Mouse (Mus musculus): ENCODE measurements around the gene Cyp2f2.

Cyp2f2 gene

DNA sequence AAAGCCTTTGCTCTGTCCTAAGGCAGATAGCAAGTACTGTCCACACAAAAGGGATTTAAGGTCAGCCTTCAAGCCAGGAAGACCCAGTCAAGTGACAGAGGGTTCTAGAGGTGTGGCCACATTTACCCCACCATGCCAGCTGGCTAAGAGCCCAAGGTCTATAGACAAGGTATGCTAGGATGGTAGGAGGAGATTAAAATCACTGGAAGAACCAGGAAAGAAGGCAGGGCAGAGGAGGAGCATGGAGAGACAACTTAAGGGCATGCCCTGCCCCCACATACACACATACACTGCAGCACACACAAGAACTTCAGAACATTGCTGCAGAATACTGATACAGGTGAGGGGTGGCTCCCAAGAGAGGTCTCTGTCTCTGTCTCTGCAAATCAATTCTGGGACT is at the start of gene Cyp2f2:
Gene Cyp2f2, plus strand, starts transcription at position 234 of the 400 bp plus-strand sequence.
- DNase-seq (ENCODE audit: inconsistent age in 2 of 2, low spot score in 1 of 2) = peak; percentile 38 to 86

GRCm38 (mm10) chr7:27078641-27079040 is 41.1 kb upstream of the Cyp2f2 start:
- DNase-seq (ENCODE audit: inconsistent age in 2 of 2, low spot score in 1 of 2) = no peak

- DNase-seq (ENCODE audit: inconsistent age in 2 of 2, low spot score in 1 of 2) = no peak
Observed at GRCm38 (mm10) chr7:27081625-27082024, 38.1 kb upstream of the Cyp2f2 start.

- DNase-seq (ENCODE audit: inconsistent age in 2 of 2, low spot score in 1 of 2) = no peak
Observed at GRCm38 (mm10) chr7:27091039-27091438, 28.7 kb upstream of the Cyp2f2 start.

DNA sequence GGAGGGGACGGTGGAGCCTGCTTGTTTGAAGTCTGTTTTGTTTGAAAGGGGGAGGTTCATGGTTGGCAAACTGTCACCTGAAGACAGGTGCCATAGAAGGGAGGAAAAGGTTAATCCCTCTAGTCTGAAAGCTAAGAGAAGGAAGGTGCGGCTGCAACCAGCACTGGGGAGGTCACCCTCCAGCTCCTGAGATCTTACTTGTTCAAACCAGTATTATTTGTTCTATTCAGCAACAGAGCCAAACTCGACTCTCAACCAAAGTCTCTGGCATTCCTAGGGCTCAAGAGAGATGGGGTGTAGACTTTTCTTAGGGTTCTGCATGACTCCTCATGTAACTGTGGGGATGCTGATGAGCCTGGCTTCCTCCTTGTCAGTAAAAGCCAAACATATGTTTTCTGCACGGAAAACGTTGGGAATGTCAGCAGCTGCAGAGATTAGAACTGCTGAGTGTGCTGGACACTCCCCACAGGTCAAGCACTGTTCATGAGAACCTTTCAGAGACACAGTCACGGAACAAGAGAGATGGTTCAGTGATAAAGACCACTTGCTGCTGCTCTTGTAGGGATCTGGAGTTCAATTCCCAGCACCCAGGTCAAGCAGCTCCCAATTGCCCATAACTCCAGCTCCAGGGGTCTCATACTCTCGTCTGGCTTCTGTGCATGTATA is 27.5 kb upstream of the Cyp2f2 start:
- no peak for DNase-seq (ENCODE audit: inconsistent age in 2 of 2, low spot score in 1 of 2)

- DNase-seq (ENCODE audit: inconsistent age in 2 of 2, low spot score in 1 of 2) = no peak
Observed at GRCm38 (mm10) chr7:27092882-27093281, 26.8 kb upstream of the Cyp2f2 start.

- DNase-seq (ENCODE audit: inconsistent age in 2 of 2, low spot score in 1 of 2) = no peak
Observed at GRCm38 (mm10) chr7:27104882-27105281, 14.8 kb upstream of the Cyp2f2 start.

DNA sequence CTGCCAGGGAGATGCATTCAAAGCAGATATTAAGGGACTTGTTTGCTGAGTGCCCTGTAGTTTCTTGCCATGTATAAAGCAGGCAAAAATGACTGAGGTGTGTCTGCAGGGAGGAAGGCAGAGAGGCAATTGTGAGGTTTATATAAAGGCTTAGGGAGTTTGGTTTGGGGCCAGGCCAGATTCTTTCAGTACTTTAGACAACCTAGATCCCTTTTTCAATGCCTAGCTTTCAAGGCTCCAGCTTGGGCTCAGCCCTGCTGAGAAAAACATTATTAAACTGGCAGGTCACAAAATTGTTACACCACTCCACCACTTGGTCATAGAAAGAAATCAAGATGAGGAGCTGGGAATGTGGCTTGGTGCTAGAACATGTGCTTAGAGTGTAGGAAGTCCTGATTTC is 9.4 kb upstream of the Cyp2f2 start:
- peak in 1 of 2 experiments; percentile 13 for DNase-seq (ENCODE audit: inconsistent age in 2 of 2, low spot score in 1 of 2)

DNA sequence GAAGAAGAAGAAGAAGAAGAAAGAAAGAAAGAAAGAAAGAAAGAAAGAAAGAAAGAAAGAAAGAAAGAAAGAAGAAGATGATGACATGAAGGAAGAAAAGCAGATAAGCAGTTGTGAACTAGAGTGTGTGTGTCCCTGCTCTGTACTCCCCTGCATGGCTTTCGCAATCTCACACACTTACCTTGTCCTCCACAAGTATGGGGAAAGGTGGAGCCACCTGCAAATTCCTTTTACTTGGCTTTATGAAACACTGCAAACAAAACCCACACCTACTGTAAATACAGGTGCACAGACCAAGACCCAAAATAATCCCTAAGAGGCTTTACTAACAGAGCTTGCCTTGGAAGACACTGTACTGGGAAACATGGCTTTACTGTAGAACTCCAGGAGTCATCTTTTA is 8.7 kb upstream of the Cyp2f2 start:
- no peak for DNase-seq (ENCODE audit: inconsistent age in 2 of 2, low spot score in 1 of 2)

GRCm38 (mm10) chr7:27111987-27112386 is 7.7 kb upstream of the Cyp2f2 start:
- DNase-seq (ENCODE audit: inconsistent age in 2 of 2, low spot score in 1 of 2) = peak in 1 of 2 experiments; percentile 9

DNA sequence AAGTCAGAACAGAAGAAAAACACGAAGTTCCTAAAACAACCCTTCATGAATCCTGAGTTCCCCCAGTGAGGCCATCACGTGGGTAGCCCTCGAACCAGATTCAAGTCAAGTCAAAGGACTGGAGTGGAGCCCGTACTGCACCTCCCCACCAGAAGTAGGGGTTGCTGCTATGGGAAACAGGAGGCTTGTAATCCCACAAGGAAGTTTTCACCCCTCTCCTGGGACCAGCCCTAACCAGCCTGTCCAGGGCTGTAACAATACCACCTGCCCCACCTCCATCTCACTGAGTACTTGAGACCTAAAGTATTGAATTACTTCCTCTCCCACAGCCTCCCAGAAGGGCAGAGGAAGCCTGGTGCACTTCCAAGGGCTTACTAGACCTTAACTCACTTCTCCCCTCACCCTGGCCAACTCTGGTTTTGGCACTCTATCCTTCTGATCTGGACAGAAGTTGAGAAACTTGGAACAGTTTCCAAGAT is 1.6 kb upstream of the Cyp2f2 start:
- DNase-seq (ENCODE audit: inconsistent age in 2 of 2, low spot score in 1 of 2) = peak in 1 of 2 experiments; percentile 80

- no peak for DNase-seq (ENCODE audit: inconsistent age in 2 of 2, low spot score in 1 of 2)
Observed at GRCm38 (mm10) chr7:27124305-27124832, 4.7 kb downstream of the Cyp2f2 start.

DNA sequence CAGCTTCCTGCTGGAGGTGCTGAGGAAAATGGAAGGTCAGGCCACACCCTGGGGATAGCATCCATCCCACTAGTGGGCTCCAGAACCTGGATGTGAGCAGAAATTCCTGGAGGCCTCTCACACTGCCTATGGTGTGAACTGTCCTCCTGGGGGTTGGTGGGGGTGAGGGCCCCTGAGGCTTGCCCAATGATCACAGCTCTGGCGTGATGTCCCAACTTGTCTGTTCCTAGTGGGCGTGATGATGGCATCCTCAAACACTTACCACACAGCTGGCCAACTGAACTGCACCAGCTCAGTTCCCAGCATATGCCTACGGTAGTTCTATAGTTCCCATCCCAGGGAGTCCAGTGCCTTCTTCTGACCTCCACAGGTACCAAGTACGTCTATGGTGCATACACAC is 5.3 kb downstream of the Cyp2f2 start:
- no peak for DNase-seq (ENCODE audit: inconsistent age in 2 of 2, low spot score in 1 of 2)

GRCm38 (mm10) chr7:27128162-27128561 is 8.5 kb downstream of the Cyp2f2 start:
- DNase-seq (ENCODE audit: inconsistent age in 2 of 2, low spot score in 1 of 2) = peak; percentile 43 to 80

GRCm38 (mm10) chr7:27128946-27129345 is 9.2 kb downstream of the Cyp2f2 start:
- DNase-seq (ENCODE audit: inconsistent age in 2 of 2, low spot score in 1 of 2) = no peak

DNA sequence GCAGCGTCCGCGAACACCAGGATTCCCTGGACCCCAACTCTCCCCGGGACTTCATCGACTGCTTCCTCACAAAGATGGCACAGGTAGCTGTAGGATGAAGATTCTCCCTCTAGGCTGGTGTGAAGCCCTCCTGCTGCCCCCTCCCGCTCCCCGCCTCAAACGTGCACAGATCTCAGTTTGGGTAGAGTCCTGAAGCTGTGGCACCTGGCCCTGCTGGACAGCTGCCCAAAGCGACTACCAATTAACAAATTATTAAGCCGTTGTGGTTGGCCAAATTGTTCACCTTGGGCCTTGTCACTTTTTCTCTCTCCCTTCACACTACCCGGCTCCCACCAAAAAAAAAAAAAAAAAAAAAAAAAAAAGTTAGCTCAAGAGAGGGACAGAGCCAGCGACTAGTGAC is 10.1 kb downstream of the Cyp2f2 start:
- no peak for DNase-seq (ENCODE audit: inconsistent age in 2 of 2, low spot score in 1 of 2)

GRCm38 (mm10) chr7:27130521-27131370 is 11.0 kb downstream of the Cyp2f2 start:
- peak in 1 of 2 experiments; percentile 61 for DNase-seq (ENCODE audit: inconsistent age in 2 of 2, low spot score in 1 of 2)

- DNase-seq (ENCODE audit: inconsistent age in 2 of 2, low spot score in 1 of 2) = no peak
Observed at GRCm38 (mm10) chr7:27131387-27131786, 11.7 kb downstream of the Cyp2f2 start.

- DNase-seq (ENCODE audit: inconsistent age in 2 of 2, low spot score in 1 of 2) = peak; percentile 45 to 84
Observed at GRCm38 (mm10) chr7:27132588-27132987, 12.9 kb downstream of the Cyp2f2 start.

DNA sequence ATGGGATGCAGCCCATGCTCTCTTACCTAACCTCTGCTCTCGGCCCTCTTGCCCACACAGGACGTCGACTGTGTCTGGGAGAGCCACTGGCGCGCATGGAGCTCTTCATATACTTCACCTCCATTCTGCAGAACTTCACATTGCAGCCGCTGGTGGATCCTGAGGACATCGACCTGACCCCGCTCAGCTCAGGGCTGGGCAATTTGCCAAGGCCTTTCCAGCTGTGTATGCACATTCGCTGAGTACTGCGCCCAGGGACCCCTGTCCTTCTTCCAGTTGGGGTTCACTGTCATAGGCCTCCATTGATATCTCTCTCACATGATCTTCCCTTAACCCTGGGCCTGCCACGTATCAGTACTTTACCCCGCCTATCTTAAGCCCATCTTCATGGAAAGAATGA is 13.4 kb downstream of the Cyp2f2 start:
- peak in 1 of 2 experiments; percentile 61 for DNase-seq (ENCODE audit: inconsistent age in 2 of 2, low spot score in 1 of 2)

- DNase-seq (ENCODE audit: inconsistent age in 2 of 2, low spot score in 1 of 2) = no peak
Observed at GRCm38 (mm10) chr7:27133757-27134156, 14.0 kb downstream of the Cyp2f2 start.

All from adrenal gland, adult (tissue).